Mouse (Mus musculus): ENCODE measurements around the gene Mettl4.
"Not testable (repeated sequence)": the region's sequence is repeated elsewhere in the genome, so short reads cannot be mapped to it uniquely, and the experiment has no call there.

The Mettl4 gene

GRCm38 (mm10) chr17:94749466-94750135, at the start of gene Mettl4:
Mettl4 (minus strand) TSS chr17:94750019.
- in situ Hi-C loops (cut with MboI): no loop called here

- in situ Hi-C loops (cut with MboI): no loop called here
Measured at GRCm38 (mm10) chr17:94778871-94779482, 29.2 kb upstream of the Mettl4 start.

GRCm38 (mm10) chr17:94768491-94768890, 18.7 kb upstream of the Mettl4 start:
- in situ Hi-C loops (cut with MboI): no loop called here

DNA sequence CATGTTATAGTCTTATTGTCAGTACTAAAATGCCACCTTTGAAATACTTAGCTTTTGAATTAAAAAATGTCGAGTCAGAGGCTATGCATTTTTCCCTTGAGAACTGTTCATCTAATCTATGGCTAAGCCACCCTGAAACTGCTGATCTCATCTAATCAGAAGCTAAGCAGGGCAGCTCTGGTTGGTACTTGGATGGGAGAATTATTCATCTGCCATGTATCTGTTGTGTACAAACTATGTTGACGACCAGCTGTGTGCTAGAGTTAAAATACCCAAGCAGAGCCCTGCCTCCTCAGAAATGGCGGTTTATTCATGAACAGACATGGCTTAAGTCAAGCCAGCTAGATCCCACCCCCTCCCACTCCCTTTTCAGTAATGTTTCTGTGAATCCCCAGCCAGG, 14.9 kb upstream of the Mettl4 start:
- in situ Hi-C loops (cut with MboI): no loop called here

- in situ Hi-C loops (cut with MboI): no loop called here
Measured at GRCm38 (mm10) chr17:94764011-94764410, 14.2 kb upstream of the Mettl4 start.

DNA sequence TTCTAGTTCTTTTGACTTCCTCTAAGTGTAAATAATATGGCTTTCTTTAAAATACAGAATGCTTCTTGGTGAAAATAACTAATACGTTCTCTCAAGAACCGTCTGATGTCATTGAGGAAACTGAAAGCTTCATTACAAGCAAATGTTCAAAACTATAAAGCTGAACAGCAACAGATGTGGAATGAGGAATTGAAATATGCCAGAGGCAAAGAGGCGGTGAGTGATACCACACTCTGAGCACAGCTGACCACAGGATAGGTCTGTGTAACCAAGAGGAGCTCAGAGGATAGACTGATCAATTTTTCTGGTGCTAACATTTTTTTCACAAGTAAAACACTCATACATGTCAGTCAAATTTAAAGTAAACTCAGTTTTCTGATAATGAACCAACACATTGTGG, 12.6 kb upstream of the Mettl4 start:
- in situ Hi-C loops (cut with MboI): no loop called here

- in situ Hi-C loops (cut with MboI): no loop called here
Measured at GRCm38 (mm10) chr17:94750136-94750729, 414 bp upstream of the Mettl4 start.

DNA sequence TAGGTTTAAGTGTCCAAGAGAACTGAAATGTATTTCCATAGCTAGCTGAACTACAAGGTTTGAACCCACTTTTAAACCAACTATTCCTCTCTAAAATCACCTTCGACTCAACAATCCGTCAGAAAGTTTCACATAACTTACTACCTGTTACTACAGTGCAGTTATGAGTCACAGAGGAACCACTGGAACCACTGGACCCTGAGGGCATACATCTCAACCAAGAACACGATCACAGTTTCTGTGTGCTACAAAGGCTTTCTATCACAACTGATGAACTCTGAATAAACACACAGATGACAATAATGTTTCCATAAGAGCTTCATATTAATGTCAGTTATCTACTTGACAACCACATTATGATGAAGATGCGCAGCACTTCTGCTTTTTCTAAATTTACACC, 11.6 kb downstream of the Mettl4 start:
- in situ Hi-C loops (cut with MboI): no loop called here

DNA sequence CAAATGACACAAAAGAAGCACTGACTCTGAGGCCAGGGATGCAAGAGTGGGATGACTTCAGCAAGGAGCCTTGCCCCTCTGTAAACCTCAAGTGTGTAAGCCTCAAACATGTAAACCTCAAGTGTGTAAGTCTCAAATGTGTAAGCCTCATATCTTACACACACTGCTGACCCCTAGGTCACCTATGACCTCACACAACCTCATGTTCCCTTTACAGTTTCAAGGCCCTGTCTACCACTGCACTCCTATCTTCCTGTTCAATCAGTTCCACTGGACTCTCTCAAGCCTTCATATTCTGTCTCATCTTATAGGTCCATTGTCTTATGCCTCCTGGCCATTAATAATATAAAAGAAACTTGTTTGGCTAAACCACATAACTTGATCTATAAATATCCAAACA, 13.9 kb downstream of the Mettl4 start:
- in situ Hi-C loops (cut with MboI): no loop called here

- in situ Hi-C loops (cut with MboI): no loop called here
Measured at GRCm38 (mm10) chr17:94735437-94735836, 14.4 kb downstream of the Mettl4 start.

GRCm38 (mm10) chr17:94730416-94730815, 19.4 kb downstream of the Mettl4 start:
- in situ Hi-C loops (cut with MboI): not testable (repeated sequence)

GRCm38 (mm10) chr17:94726750-94727149, 23.1 kb downstream of the Mettl4 start:
- in situ Hi-C loops (cut with MboI): no loop called here

- in situ Hi-C loops (cut with MboI): no loop called here
Measured at GRCm38 (mm10) chr17:94673515-94674317, 76.1 kb downstream of the Mettl4 start.

Data from mature B cell (primary cell).